Mouse (Mus musculus) embryonic facial prominence, embryonic 13.5 days (tissue): ENCODE measurements around the gene Abhd4. TPM values are rescaled to one million over a fixed set of nuclear protein-coding genes. Genes with fewer than 3 reads are reported as not detected.

Experiments
- ATAC-seq: fragments of 200-750 bp; cut with Nextera tagmentation; 2 replicates; pipeline ENCODE4 v1.8.0; 2017; ENCODE audit warnings: low read depth; ENCODE audit not compliant: insufficient number of reproducible peaks, insufficient read depth, low FRiP score, low TSS enrichment
- H3K27ac ChIP-seq: fragments of 300-500 bp; sonication (generic); 2 replicates; pipeline ENCODE4 v1.5.1; 2015; ENCODE audit warnings: moderate library complexity, mild to moderate bottlenecking, inconsistent platforms
- H3K27me3 ChIP-seq: fragments of 300-500 bp; sonication (generic); 2 replicates; pipeline ENCODE4 v1.6.1; 2015; ENCODE audit warnings: mild to moderate bottlenecking, inconsistent platforms
- H3K36me3 ChIP-seq: fragments of 300-500 bp; sonication (generic); 2 replicates; pipeline ENCODE4 v1.6.1; 2015; ENCODE audit warnings: mild to moderate bottlenecking, inconsistent platforms
- H3K4me1 ChIP-seq: fragments of 300-500 bp; sonication (generic); 2 replicates; pipeline ENCODE4 v1.6.1; 2015; ENCODE audit warnings: inconsistent platforms
- H3K4me2 ChIP-seq: fragments of 300-500 bp; sonication (generic); 2 replicates; pipeline ENCODE4 v1.6.1; 2015; ENCODE audit warnings: moderate library complexity, mild to moderate bottlenecking, inconsistent platforms
- H3K4me3 ChIP-seq: fragments of 300-500 bp; sonication (generic); 2 replicates; pipeline ENCODE4 v1.5.1; 2015; ENCODE audit warnings: mild to moderate bottlenecking, inconsistent platforms
- H3K9ac ChIP-seq: fragments of 300-500 bp; sonication (generic); 2 replicates; pipeline ENCODE4 v1.6.1; 2015; ENCODE audit warnings: mild to moderate bottlenecking, inconsistent platforms
- H3K9me3 ChIP-seq: fragments of 300-500 bp; sonication (generic); 2 replicates; pipeline ENCODE4 v1.6.1; 2016; ENCODE audit warnings: inconsistent platforms
- WGBS: fragments of 180-500 bp; shearing (Covaris S2); methylation state at CpG from one replicate; pipeline ENCODE4 v1.1.7; 2015; ENCODE audit warnings: mixed read lengths; 5-methylcytosine and 5-hydroxymethylcytosine counted together
- polyA plus RNA-seq: library from polyadenylated mRNA; unstranded; fragments of >200 nt; fragmentation: Nextera tagmentation; extraction: Ambion mirVana; gene quantifications from 2 replicates; pipeline ENCODE4 v1.2.1, GENCODE M21; 2015

The Abhd4 gene
- polyA plus RNA-seq = 50.5 TPM in 2 replicates

DNA sequence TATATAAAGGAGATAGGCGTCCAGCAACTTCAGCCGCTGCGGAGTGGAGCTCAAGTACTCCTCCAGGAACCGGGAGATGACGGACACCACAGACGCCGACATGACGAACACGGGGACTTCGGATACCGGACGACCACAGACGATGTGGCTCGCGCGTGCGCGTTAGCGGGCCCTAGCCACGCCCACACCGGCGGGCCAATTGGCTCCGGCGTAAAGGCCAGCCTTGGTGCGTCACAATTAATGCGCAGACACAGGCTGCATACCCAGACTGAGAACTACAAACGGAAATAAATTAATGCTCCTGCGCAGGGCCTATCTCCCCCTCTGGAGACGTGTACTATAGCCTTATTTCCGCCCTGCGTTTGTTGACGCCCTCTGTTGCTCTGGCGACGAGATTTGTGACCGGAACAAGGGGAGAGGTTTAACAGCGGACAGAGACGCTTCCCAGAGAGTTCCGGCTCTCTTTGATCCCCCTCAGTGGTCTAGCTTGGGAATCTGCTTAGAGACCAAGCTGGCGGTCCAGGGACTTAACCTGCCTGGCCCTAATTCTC lies at the start of gene Abhd4, which contains the start of gene Dad1:
Gene Abhd4, plus strand, starts transcription at position 448 of the 551 bp plus-strand sequence.
Gene Dad1, minus strand, starts transcription at position 364 of the 551 bp plus-strand sequence.
- peak within 1 kb of the TSS; percentile 78 for H3K4me2 ChIP-seq
- peak; percentile 100 for ATAC-seq
- H3K4me1 ChIP-seq = peaks cover 53% of the 10 kb centered on the region
- H3K4me3 ChIP-seq = peak within 1 kb of the TSS; percentile 70
- H3K9ac ChIP-seq = peak within 1 kb of the TSS; percentile 75
- no peaks in the 10 kb centered on the region for H3K27me3 ChIP-seq
- under 1% methylated on average over 39 of the region's 39 CpGs for WGBS
- H3K36me3 ChIP-seq = peaks cover 3% of the 10 kb centered on the region; the same call in 1 of the 2 replicates
- peak within 1 kb of the TSS; percentile 69 for H3K27ac ChIP-seq
- no peaks in the 10 kb centered on the region for H3K9me3 ChIP-seq

DNA sequence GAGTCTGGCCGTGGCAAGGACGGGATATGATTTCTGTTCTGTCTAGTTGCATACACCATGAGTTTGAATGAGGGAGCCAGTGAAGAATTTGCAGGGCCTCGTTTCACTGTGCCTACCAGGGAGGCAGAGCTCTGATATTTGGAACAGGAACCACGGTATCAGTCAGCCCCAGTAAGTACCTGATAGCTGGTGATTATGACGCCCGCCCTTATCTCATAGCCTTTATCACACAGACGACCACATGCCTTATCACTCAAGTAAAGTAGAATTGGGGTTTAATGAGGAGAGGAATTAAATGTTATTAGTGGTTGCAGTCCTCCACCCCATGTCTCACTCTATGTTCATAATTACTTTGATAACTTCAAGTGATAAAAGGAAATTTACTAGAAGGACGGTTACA lies 49.7 kb upstream of the Abhd4 start:
- H3K9me3 ChIP-seq = no peaks in the 10 kb centered on the region
- H3K4me1 ChIP-seq = no peaks in the 10 kb centered on the region
- no peak overlapping the region for H3K4me3 ChIP-seq
- ATAC-seq = no peak
- no peaks in the 10 kb centered on the region for H3K27me3 ChIP-seq
- no peak overlapping the region for H3K27ac ChIP-seq
- H3K9ac ChIP-seq = no peak overlapping the region
- WGBS = 84% methylated on average over 8 of the region's 8 CpGs
- H3K4me2 ChIP-seq = no peak overlapping the region
- no peaks in the 10 kb centered on the region for H3K36me3 ChIP-seq

DNA sequence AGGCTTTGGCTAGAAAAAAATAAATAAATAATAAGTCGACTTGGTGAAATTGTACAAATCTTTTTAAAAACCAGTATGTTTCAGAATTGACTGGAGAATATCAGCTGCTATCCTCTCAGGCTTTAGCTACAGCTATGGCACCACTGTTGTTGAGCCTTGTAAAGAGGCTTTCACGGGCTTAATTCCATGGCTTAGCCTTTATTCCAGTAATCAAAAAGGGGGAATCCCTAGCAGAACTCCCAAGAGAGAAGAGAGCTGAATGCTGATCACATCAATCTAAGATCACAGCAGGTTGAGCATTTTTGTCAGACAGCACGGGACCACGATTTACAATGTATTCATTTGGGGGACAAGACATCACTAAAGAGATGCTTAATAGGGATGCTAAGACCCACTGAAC lies 49.2 kb upstream of the Abhd4 start:
- Histone ChIP-seq H3K36me3 (no peaks in the 10 kb centered on the region), H3K4me2 (no peak overlapping the region), H3K27me3 (no peaks in the 10 kb centered on the region), H3K9me3 (no peaks in the 10 kb centered on the region), H3K4me1 (no peaks in the 10 kb centered on the region), H3K4me3 (no peak overlapping the region), H3K9ac (no peak overlapping the region), H3K27ac (no peak overlapping the region)
- no peak for ATAC-seq
- WGBS = 74% methylated on average over 4 of the region's 4 CpGs

DNA sequence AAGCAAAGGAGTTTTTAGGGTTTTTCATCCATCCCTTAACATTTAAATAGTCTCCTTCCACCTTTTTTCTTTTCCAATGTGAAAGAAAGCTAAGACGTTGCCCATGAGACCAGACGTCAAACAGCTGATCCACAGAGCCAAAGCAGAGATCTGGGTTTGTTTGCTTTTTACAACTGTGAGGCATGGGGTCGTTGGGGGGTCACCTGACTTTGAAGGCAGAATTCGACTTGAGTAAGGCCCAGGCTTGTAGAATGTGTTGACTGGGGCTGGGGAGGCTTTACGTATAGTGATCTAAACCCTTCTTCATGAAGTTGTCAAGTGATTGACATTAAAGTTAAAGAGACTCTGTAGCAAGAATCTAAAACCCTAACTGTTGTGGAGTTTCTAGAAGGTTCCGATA lies 48.1 kb upstream of the Abhd4 start:
- Histone ChIP-seq H3K9me3 (no peaks in the 10 kb centered on the region), H3K9ac (no peak overlapping the region), H3K27ac (no peak overlapping the region), H3K4me3 (no peak overlapping the region), H3K4me2 (no peak overlapping the region), H3K27me3 (no peaks in the 10 kb centered on the region), H3K4me1 (no peaks in the 10 kb centered on the region), H3K36me3 (no peaks in the 10 kb centered on the region)
- WGBS = 46% methylated on average over 6 of the region's 6 CpGs
- ATAC-seq = no peak

DNA sequence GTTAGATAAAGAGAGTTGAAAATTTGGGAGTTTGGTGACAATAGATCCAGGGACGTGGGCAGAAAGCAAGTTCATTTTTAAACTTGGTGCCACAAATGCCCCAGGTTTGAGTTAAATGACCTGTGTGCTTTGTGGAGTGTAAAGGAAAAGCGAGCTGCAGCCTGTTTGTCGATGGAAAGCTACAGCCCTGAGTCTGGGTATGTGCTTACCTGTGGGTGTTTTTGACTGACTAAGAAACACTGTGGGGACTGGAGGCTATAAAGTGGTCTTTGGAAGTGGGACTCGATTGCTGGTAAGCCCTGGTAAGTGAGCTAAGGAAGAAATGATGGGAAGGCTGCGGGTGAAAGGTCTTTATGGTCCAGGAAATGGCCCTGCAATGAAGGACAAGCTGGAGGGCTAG lies 47.7 kb upstream of the Abhd4 start:
- H3K36me3 ChIP-seq = no peaks in the 10 kb centered on the region
- WGBS = 81% methylated on average over 5 of the region's 5 CpGs

DNA sequence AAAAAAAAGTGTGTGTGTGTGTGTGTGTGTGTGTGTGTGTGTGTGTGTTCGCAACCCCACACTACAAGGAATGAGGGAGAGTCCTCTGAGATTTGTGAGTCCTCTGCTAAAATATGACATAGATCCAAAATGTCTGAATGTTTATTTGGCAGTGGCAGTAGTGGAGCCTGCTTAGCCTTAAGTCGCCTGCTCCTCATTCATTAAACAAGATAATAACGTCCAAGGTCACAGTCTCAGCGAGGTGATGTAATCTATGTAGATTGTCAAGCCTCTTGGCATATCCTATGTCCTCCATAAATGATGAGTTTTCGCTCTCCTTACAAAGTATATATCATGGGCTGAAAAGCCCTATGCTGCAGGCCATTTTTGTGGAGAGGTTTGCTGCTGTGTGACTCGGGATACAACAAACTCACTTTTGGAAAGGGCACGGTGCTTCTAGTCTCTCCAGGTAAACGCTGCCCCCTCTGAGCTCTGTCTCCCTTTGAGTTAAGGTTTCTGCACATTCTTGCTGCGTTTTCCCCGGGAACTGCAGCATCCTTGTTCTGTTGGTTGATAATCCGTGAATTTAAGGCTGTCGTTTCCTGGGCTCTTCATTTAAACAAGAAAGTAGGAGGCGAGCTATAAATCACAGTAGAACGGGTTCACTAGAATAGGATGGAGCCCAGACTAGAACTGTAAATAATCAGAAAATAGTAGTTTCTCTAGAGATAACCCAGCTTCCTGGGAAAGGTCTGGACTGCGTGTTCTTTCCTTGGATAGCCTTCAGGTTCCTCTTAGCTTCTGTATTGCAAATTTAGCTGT lies 47.0 kb upstream of the Abhd4 start:
- Histone ChIP-seq H3K4me1 (no peaks in the 10 kb centered on the region), H3K4me2 (no peak overlapping the region), H3K9me3 (no peaks in the 10 kb centered on the region), H3K27me3 (no peaks in the 10 kb centered on the region), H3K27ac (no peak overlapping the region), H3K4me3 (no peak overlapping the region), H3K36me3 (no peaks in the 10 kb centered on the region), H3K9ac (no peak overlapping the region)
- 78% methylated on average over 15 of the region's 15 CpGs for WGBS
- no peak for ATAC-seq

More for the DNA sequence above, 47.7 kb upstream of the Abhd4 start:
- Histone ChIP-seq H3K9me3 (no peaks in the 10 kb centered on the region), H3K9ac (no peak overlapping the region), H3K27me3 (no peaks in the 10 kb centered on the region), H3K4me3 (no peak overlapping the region), H3K4me1 (no peaks in the 10 kb centered on the region), H3K27ac (no peak overlapping the region), H3K4me2 (no peak overlapping the region)
- no peak for ATAC-seq

DNA sequence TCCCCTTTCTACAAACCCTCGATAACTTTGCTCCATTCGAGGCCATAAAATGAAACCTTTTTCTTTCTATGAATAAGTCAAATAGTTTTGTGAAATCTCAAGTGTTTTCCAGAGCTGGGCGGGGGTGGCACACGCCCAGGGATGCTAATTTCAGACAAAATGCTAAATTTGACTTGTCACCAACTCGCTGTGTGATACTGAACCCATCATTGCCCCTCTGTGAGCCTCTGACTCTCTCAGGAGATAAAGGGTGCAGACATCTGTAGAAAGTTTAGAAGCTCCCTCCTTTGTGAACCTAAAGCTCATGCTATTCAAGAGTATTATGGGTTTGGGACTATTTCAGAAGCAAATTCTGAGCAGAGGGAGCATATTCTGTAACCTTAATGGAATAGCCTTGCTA lies 46.1 kb upstream of the Abhd4 start:
- WGBS = 79% methylated on average over 5 of the region's 5 CpGs
- Histone ChIP-seq H3K36me3 (no peaks in the 10 kb centered on the region), H3K4me1 (no peaks in the 10 kb centered on the region), H3K9ac (no peak overlapping the region), H3K27ac (no peak overlapping the region), H3K9me3 (no peaks in the 10 kb centered on the region), H3K4me3 (no peak overlapping the region), H3K4me2 (no peak overlapping the region), H3K27me3 (no peaks in the 10 kb centered on the region)
- no peak for ATAC-seq

DNA sequence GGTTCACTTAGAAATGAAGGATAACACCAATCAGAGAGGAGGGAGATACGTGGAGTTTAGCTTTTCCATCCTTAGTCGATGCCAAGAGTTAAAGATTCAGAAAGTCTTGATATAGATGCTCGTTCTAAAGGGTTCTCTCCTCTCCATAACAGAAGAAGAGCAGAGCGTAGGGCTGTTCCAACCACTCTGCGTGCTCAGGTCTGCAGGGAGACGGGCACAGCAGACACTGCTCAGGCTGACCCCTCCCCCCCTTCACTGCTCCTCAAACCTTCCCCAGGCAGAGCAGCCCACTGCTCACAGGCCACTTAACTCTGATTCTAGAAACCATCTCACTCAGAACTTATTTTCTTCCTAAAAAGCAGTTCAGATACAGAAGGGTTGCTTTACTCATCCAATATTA lies 45.2 kb upstream of the Abhd4 start:
- H3K9ac ChIP-seq = no peak overlapping the region
- no peaks in the 10 kb centered on the region for H3K36me3 ChIP-seq
- H3K4me1 ChIP-seq = no peaks in the 10 kb centered on the region
- no peaks in the 10 kb centered on the region for H3K9me3 ChIP-seq
- no peak overlapping the region for H3K27ac ChIP-seq
- no peaks in the 10 kb centered on the region for H3K27me3 ChIP-seq
- H3K4me2 ChIP-seq = no peak overlapping the region
- WGBS = 64% methylated on average over 6 of the region's 6 CpGs
- no peak overlapping the region for H3K4me3 ChIP-seq
- ATAC-seq = no peak

DNA sequence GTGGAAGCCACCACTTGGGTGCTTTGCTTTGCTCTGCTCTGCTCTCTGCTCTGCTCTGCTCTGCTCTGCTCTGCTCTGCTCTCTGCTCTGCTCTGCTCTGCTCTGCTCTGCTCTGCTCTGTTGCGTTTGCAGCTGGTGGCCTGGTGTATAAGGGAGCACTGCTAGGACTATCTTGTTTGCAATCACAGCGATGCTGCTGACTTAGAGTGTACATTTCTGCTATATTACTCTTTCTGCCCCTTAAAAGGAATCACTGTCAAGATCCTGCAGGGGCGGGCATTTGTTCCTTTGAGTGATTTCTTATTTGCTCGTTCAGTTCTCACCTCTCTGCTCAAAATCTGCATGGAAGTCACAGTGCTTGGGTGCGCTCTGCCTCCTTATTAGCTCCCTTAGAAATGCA lies 44.1 kb upstream of the Abhd4 start:
- H3K4me1 ChIP-seq = peaks cover 3% of the 10 kb centered on the region; the same call in 1 of the 2 replicates
- H3K9ac ChIP-seq = no peak overlapping the region
- no peak for ATAC-seq
- H3K27me3 ChIP-seq = no peaks in the 10 kb centered on the region
- no peak overlapping the region for H3K4me3 ChIP-seq
- H3K4me2 ChIP-seq = no peak overlapping the region
- H3K27ac ChIP-seq = no peak overlapping the region
- H3K36me3 ChIP-seq = no peaks in the 10 kb centered on the region
- no peaks in the 10 kb centered on the region for H3K9me3 ChIP-seq
- 74% methylated on average over 5 of the region's 5 CpGs for WGBS

DNA sequence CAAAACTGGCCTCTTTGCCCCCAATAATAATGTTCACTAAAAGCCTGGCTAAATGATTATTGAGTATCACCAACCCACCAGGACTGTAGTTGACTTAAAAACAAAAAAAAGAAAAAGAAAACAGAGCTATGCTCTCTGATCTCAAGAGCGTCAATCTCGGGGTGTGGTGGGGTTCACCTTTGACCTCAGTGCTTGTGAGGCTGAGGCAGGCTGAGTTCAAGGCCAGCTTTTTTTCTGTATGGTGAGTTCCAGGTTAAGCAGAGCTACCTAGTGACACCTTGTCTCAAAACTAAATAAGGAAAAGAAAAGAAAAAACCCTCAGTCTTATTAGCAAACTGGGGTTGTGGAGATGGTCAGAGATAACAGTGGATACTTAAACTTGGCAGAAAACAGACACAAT lies 43.6 kb upstream of the Abhd4 start:
- Histone ChIP-seq H3K27ac (no peak overlapping the region), H3K4me3 (no peak overlapping the region), H3K9ac (no peak overlapping the region), H3K27me3 (no peaks in the 10 kb centered on the region), H3K36me3 (no peaks in the 10 kb centered on the region), H3K4me1 (peaks cover 4% of the 10 kb centered on the region; the same call in 1 of the 2 replicates), H3K9me3 (no peaks in the 10 kb centered on the region), H3K4me2 (no peak overlapping the region)
- ATAC-seq = no peak
- WGBS = 92% methylated on average over 2 of the region's 2 CpGs

DNA sequence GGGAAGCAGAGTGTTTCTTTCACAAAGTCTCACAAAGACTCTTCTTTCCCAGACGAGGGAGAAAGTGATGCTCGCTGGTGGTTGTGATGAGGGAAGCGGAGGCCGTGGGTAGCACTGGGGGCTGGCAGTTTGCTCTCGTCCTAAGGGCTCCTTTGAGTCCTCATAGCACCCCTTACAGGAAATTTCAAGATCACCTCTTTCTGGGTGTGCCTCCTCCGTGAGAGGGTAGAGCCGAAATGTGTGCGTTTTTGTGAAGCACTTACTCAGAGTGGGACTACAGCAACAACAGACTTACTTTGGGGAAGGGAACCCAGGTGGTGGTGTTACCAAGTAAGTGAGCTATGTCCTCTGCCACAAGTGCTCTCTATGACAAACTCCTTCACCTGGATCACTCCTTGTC lies 42.8 kb upstream of the Abhd4 start:
- no peaks in the 10 kb centered on the region for H3K27me3 ChIP-seq
- no peak overlapping the region for H3K4me3 ChIP-seq
- H3K36me3 ChIP-seq = no peaks in the 10 kb centered on the region
- no peak overlapping the region for H3K9ac ChIP-seq
- H3K9me3 ChIP-seq = no peaks in the 10 kb centered on the region
- ATAC-seq = no peak
- peaks cover 4% of the 10 kb centered on the region; the same call in 1 of the 2 replicates for H3K4me1 ChIP-seq
- WGBS = 92% methylated on average over 8 of the region's 8 CpGs
- H3K4me2 ChIP-seq = no peak overlapping the region
- no peak overlapping the region for H3K27ac ChIP-seq

DNA sequence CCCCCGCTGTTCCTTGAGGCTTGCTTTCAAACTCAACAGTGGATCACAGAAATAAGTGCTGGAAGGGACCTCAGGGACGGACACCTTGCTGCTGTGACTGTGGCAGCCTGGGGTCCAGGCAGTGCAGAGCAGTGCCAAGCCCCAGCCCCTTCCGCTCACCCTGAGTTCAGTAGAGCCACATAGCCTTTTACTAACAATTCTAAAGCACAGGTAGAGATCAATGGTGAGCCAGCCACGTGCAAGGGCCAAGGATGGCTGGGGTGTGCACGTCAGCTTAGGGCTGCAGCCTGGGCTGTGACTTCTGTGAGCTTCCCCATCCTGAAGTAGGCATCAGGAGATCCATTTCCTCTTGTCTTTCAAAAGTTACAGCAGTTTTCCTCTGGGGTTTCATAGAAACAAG lies 42.2 kb upstream of the Abhd4 start:
- ATAC-seq = no peak

More for the DNA sequence above, 42.2 kb upstream of the Abhd4 start:
- no peaks in the 10 kb centered on the region for H3K27me3 ChIP-seq
- no peak overlapping the region for H3K4me2 ChIP-seq
- peaks cover 4% of the 10 kb centered on the region; the same call in 1 of the 2 replicates for H3K4me1 ChIP-seq
- H3K27ac ChIP-seq = no peak overlapping the region
- no peaks in the 10 kb centered on the region for H3K9me3 ChIP-seq
- H3K4me3 ChIP-seq = no peak overlapping the region
- H3K9ac ChIP-seq = no peak overlapping the region
- H3K36me3 ChIP-seq = no peaks in the 10 kb centered on the region
- WGBS = 84% methylated on average over 5 of the region's 5 CpGs
